Mouse (Mus musculus): ENCODE results near the gene Spn.

Spn gene

GRCm38 (mm10) chr7:127121061-127121910 lies 16.3 kb downstream of the Spn start:
- POLR2A ChIA-PET, result interaction anchor here (0.5 to 1.6 kb wide), 17 partner anchors 8 to 145 kb away, joined by 3 to 7 read pairs (median 4); partner anchors contain the start of genes Cdiptos (in 1 of the 4), Maz (in 1 of the 4) and Pagr1a (in 1 of the 4)
- CTCF ChIA-PET, result interaction anchor here in 3 of 4 experiments (0.6 to 2.1 kb wide), 5 partner anchors 10 to 567 kb away, joined by 3 to 9 read pairs (median 5); no protein-coding TSS in a partner anchor

GRCm38 (mm10) chr7:127118671-127119445 lies 18.8 kb downstream of the Spn start:
- ChIA-PET POLR2A (interaction anchor here (0.6 to 1.7 kb wide), 10 partner anchors 10 to 395 kb away, joined by 3 to 5 read pairs (median 3); partner anchors contain the start of gene Maz (in 1 of the 4)), CTCF (interaction anchor here in 2 of 4 experiments (0.5 to 2.0 kb wide), 12 partner anchors 11 to 180 kb away, joined by 3 to 7 read pairs (median 3); no protein-coding TSS in a partner anchor)

GRCm38 (mm10) chr7:127117948-127118347 lies 19.7 kb downstream of the Spn start:
- ChIA-PET POLR2A (interaction anchor here (0.8 to 1.7 kb wide), 6 partner anchors 13 to 154 kb away, joined by 3 to 5 read pairs (median 3); partner anchors contain the start of gene Cd2bp2 (in 1 of the 4)), CTCF (interaction anchor here in 3 of 4 experiments (0.5 to 2.0 kb wide), 23 partner anchors 12 to 952 kb away, joined by 3 to 7 read pairs (median 3); partner anchors contain the start of genes Dctpp1 (in 1 of the 3), Kif22 (in 1 of the 3) and Maz (in 1 of the 3))

GRCm38 (mm10) chr7:127116331-127116935 lies 21.2 kb downstream of the Spn start:
- CTCF ChIA-PET, result interaction anchor here in 2 of 4 experiments (0.5 to 1.4 kb wide), 3 partner anchors 46 to 66 kb away, joined by 3 to 4 read pairs (median 4); no protein-coding TSS in a partner anchor
- POLR2A ChIA-PET, result interaction anchor here in 3 of 4 experiments (0.7 to 1.3 kb wide), 6 partner anchors 11 to 550 kb away, joined by 3 to 5 read pairs (median 3); no protein-coding TSS in a partner anchor

- POLR2A ChIA-PET, result interaction anchor here in 2 of 4 experiments (1.1 to 1.5 kb wide), 6 partner anchors 15 to 139 kb away, joined by 3 read pairs; partner anchors contain the start of gene Maz (in 1 of the 2)
- CTCF ChIA-PET, result interaction anchor here in 1 of 4 experiments (1.8 kb wide), 1 partner anchor 14 kb away, joined by 9 read pairs; no protein-coding TSS in a partner anchor
Measured at GRCm38 (mm10) chr7:127114920-127115319, 22.7 kb downstream of the Spn start.

GRCm38 (mm10) chr7:127113614-127114259 lies 23.9 kb downstream of the Spn start:
- CTCF ChIA-PET, result interaction anchor here in 3 of 4 experiments (0.6 to 1.8 kb wide), 6 partner anchors 16 to 551 kb away, joined by 3 to 9 read pairs (median 4); partner anchors contain the start of gene Kif22 (in 1 of the 3)
- POLR2A ChIA-PET, result interaction anchor here in 3 of 4 experiments (0.7 to 1.5 kb wide), 9 partner anchors 8 to 216 kb away, joined by 3 to 7 read pairs (median 3); partner anchors contain the start of genes Cd2bp2 (in 1 of the 3), Maz (in 1 of the 3) and Qprt (in 1 of the 3)

GRCm38 (mm10) chr7:127112921-127113597 lies 24.6 kb downstream of the Spn start:
- ChIA-PET CTCF (interaction anchor here (0.6 to 2.9 kb wide), 8 partner anchors 16 to 552 kb away, joined by 3 to 20 read pairs (median 4); partner anchors contain the start of gene Kif22 (in 1 of the 4)), POLR2A (interaction anchor here in 3 of 4 experiments (0.6 to 1.3 kb wide), 8 partner anchors 9 to 215 kb away, joined by 3 to 4 read pairs (median 4); partner anchors contain the start of genes Cd2bp2 (in 1 of the 3) and Qprt (in 1 of the 3))

- POLR2A ChIA-PET, result interaction anchor here in 2 of 4 experiments (0.6 to 1.3 kb wide), 5 partner anchors 9 to 215 kb away, joined by 3 to 4 read pairs (median 3); partner anchors contain the start of gene Qprt (in 1 of the 2)
- CTCF ChIA-PET, result interaction anchor here (0.6 to 2.9 kb wide), 9 partner anchors 9 to 1687 kb away, joined by 3 to 20 read pairs (median 8); partner anchors contain the start of genes Qprt (in 1 of the 4) and Sh2b1 (in 1 of the 4)
Measured at GRCm38 (mm10) chr7:127112251-127112841, 25.3 kb downstream of the Spn start.

GRCm38 (mm10) chr7:127111461-127111860 lies 26.2 kb downstream of the Spn start:
- POLR2A ChIA-PET, result interaction anchor here in 3 of 4 experiments (0.6 to 1.6 kb wide), 8 partner anchors 10 to 332 kb away, joined by 3 to 6 read pairs (median 4); partner anchors contain the start of genes Maz (in 2 of the 3) and Qprt (in 1 of the 3)
- CTCF ChIA-PET, result interaction anchor here (0.5 to 2.9 kb wide), 29 partner anchors 9 to 1688 kb away, joined by 3 to 20 read pairs (median 3); partner anchors contain the start of genes Qprt (in 2 of the 4) and Maz (in 1 of the 4)

- ChIA-PET POLR2A (interaction anchor here (0.5 to 1.6 kb wide), 16 partner anchors 10 to 406 kb away, joined by 3 to 6 read pairs (median 3); partner anchors contain the start of genes Maz (in 2 of the 4), Pagr1a (in 2 of the 4), Pagr1b (in 1 of the 4) and Qprt (in 1 of the 4)), CTCF (interaction anchor here (0.5 to 2.9 kb wide), 48 partner anchors 9 to 883 kb away, joined by 3 to 20 read pairs (median 3); partner anchors contain the start of genes Qprt (in 2 of the 4), AI467606 (in 1 of the 4), Maz (in 1 of the 4) and Mvp (in 1 of the 4))
Measured at GRCm38 (mm10) chr7:127110239-127111007, 27.2 kb downstream of the Spn start.

GRCm38 (mm10) chr7:127105551-127105950 lies 32.1 kb downstream of the Spn start:
- ChIA-PET CTCF (no interaction called here), POLR2A (interaction anchor here in 2 of 4 experiments (0.9 to 1.4 kb wide), 3 partner anchors 11 to 100 kb away, joined by 3 read pairs; no protein-coding TSS in a partner anchor)

- CTCF ChIA-PET, result interaction anchor here (0.6 to 2.7 kb wide), 42 partner anchors 9 to 411 kb away, joined by 3 to 27 read pairs (median 4); partner anchors contain the start of genes Pagr1a (in 3 of the 4), Kif22 (in 2 of the 4), 4930451I11Rik (in 1 of the 4) and AI467606 (in 1 of the 4)
- POLR2A ChIA-PET, result interaction anchor here in 3 of 4 experiments (0.6 to 2.5 kb wide), 39 partner anchors 11 to 456 kb away, joined by 3 to 18 read pairs (median 3); partner anchors contain the start of genes Kif22 (in 2 of the 3), Maz (in 2 of the 3), Mvp (in 2 of the 3) and AI467606 (in 1 of the 3)
Measured at GRCm38 (mm10) chr7:127104560-127105332, 32.9 kb downstream of the Spn start.

- CTCF ChIA-PET, result interaction anchor here (0.6 to 2.7 kb wide), 45 partner anchors 8 to 411 kb away, joined by 3 to 27 read pairs (median 4); partner anchors contain the start of genes Pagr1a (in 3 of the 4), Kif22 (in 2 of the 4), 4930451I11Rik (in 1 of the 4) and Pagr1b (in 1 of the 4)
- POLR2A ChIA-PET, result interaction anchor here in 3 of 4 experiments (0.6 to 2.5 kb wide), 41 partner anchors 11 to 456 kb away, joined by 3 to 18 read pairs (median 3); partner anchors contain the start of genes Kif22 (in 2 of the 3), Maz (in 2 of the 3), Mvp (in 2 of the 3) and AI467606 (in 1 of the 3)
Measured at GRCm38 (mm10) chr7:127103960-127104359, 33.7 kb downstream of the Spn start.
